Mouse (Mus musculus) embryonic fibroblast, embryonic 13.5 days (primary cell): ENCODE measurements around the gene Gmeb1.

ENCODE experiments used
- CTCF ChIP-seq: IDR thresholded peaks from 2 replicates; pipeline ENCODE4 v1.5.1; 2011; ENCODE audit warnings: mild to moderate bottlenecking, control low read depth, low read length, moderate library complexity, borderline replicate concordance; ENCODE audit not compliant: insufficient read depth
- POLR2A ChIP-seq: IDR thresholded peaks from 2 replicates; pipeline ENCODE4 v1.6.1; 2011; ENCODE audit warnings: low read depth, mild to moderate bottlenecking, control low read depth, low read length, moderate library complexity

DNA sequence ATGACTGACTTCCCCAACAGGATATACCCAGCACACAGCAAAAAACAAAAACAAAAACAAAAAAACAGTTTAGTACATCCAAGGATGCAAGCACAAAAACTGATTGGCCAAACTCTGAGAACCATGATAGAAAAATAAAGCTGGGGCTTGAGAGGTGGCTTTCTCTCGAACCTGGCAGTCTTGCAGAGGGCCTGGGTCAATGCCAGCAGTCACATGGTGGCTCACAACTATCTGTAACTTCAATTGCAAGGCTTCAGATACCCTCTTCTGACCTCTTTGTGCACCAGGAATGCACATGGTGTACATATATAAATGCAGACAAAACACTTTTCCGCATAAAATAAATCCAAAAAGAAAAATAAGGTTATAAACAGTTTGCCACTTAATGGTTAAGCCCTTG, 11.8 kb upstream of the Gmeb1 start:
- TF ChIP-seq CTCF: no peak
- TF ChIP-seq POLR2A: no peak; the same call in 1 of the 2 replicates
